Mouse (Mus musculus) lung, postnatal 0 days (tissue): ENCODE data around the gene Gm17364. TPM values are rescaled to one million over a fixed set of nuclear protein-coding genes. Genes with fewer than 3 reads are reported as not detected.

Source experiments
- ATAC-seq: fragments of 200-750 bp; cut with Nextera tagmentation; 2 replicates; pipeline ENCODE4 v1.8.0; 2017; ENCODE audit warnings: moderate library complexity
- DNase-seq: peaks from one replicate; pipeline ENCODE4 v3.0.0-alpha.2; 2016; ENCODE audit warnings: low spot score
- H3K27ac ChIP-seq: fragments of 300-500 bp; sonication (generic); 2 replicates; pipeline ENCODE4 v1.5.1; 2014; ENCODE audit warnings: antibody characterized with exemption, mild to moderate bottlenecking, low read length, mixed read lengths
- H3K27me3 ChIP-seq: fragments of 300-500 bp; sonication (generic); replicated peaks from 2 replicates; pipeline ENCODE4 v1.6.1; 2014; ENCODE audit warnings: low read length, mixed read lengths; ENCODE audit not compliant: insufficient read depth
- H3K36me3 ChIP-seq: fragments of 300-500 bp; sonication (generic); 2 replicates; pipeline ENCODE4 v1.6.1; 2014; ENCODE audit warnings: low read length, mixed read lengths; ENCODE audit not compliant: insufficient read depth
- H3K4me1 ChIP-seq: fragments of 300-500 bp; sonication (generic); 2 replicates; pipeline ENCODE4 v1.6.1; 2014; ENCODE audit warnings: antibody characterized with exemption, low read depth, low read length, mixed read lengths; ENCODE audit not compliant: insufficient read depth
- H3K4me2 ChIP-seq: fragments of 300-500 bp; sonication (generic); replicated peaks from 2 replicates; pipeline ENCODE4 v1.6.1; 2014; ENCODE audit warnings: low read depth, mild to moderate bottlenecking, low read length, moderate library complexity, mixed read lengths
- H3K4me3 ChIP-seq: fragments of 300-500 bp; sonication (generic); 2 replicates; pipeline ENCODE4 v1.5.1; 2014; ENCODE audit warnings: low read depth, low read length
- H3K9ac ChIP-seq: fragments of 300-500 bp; sonication (generic); replicated peaks from 2 replicates; pipeline ENCODE4 v1.6.1; 2014; ENCODE audit warnings: low read depth, mild to moderate bottlenecking
- H3K9me3 ChIP-seq: fragments of 300-500 bp; sonication (generic); 2 replicates; pipeline ENCODE4 v1.6.1; 2016; ENCODE audit warnings: low read length, mixed read lengths
- CTCF ChIP-seq: IDR thresholded peaks from 2 replicates; pipeline ENCODE4 v1.5.1; 2016; ENCODE audit warnings: antibody characterized with exemption, mild to moderate bottlenecking
- EP300 ChIP-seq: IDR thresholded peaks from 2 replicates; pipeline ENCODE4 v1.6.1; 2016; ENCODE audit warnings: antibody characterized with exemption, mild to moderate bottlenecking, control low read depth
- WGBS: fragments of 180-500 bp; shearing (Covaris S2); extraction: QIAGEN DNeasy Blood & Tissue Kit; methylation state at CpG from one replicate; pipeline ENCODE4 v1.1.7; 2014; 5-methylcytosine and 5-hydroxymethylcytosine counted together
- polyA plus RNA-seq: library from polyadenylated mRNA; unstranded; fragments of >200 nt; fragmentation: Nextera tagmentation; extraction: Ambion mirVana; gene quantifications from 2 replicates; pipeline ENCODE4 v1.2.1, GENCODE M21; 2015

The Gm17364 gene
- polyA plus RNA-seq, 1 experiment from 2014 or later = not detected

GRCm38 (mm10) chr13:41238035-41238804, 35.6 kb downstream of the Gm17364 start:
- H3K4me3 ChIP-seq = no peak overlapping the region
- no peaks in the 10 kb centered on the region for H3K27me3 ChIP-seq
- TF ChIP-seq CTCF (no peak), EP300 (no peak)
- DNase-seq (no peak), ATAC-seq (no peak)
- no peaks in the 10 kb centered on the region for H3K36me3 ChIP-seq
- no peak overlapping the region for H3K4me2 ChIP-seq
- H3K4me1 ChIP-seq = no peaks in the 10 kb centered on the region
- H3K9me3 ChIP-seq = no peaks in the 10 kb centered on the region
- WGBS = 64% methylated on average over 10 of the region's 10 CpGs
- no peak overlapping the region for H3K9ac ChIP-seq
- H3K27ac ChIP-seq = no peak overlapping the region

GRCm38 (mm10) chr13:41235845-41236741, 37.7 kb downstream of the Gm17364 start:
- H3K27ac ChIP-seq = no peak overlapping the region
- 44% methylated on average over 13 of the region's 13 CpGs for WGBS

GRCm38 (mm10) chr13:41235181-41235580, 38.6 kb downstream of the Gm17364 start:
- TF ChIP-seq CTCF (no peak), EP300 (no peak)
- WGBS = 79% methylated on average over 6 of the region's 6 CpGs

More at GRCm38 (mm10) chr13:41235845-41236741, 37.7 kb downstream of the Gm17364 start:
- TF ChIP-seq CTCF (no peak), EP300 (no peak)
- DNase-seq (no peak), ATAC-seq (no peak)
- H3K36me3 ChIP-seq = no peaks in the 10 kb centered on the region
- no peaks in the 10 kb centered on the region for H3K27me3 ChIP-seq
- H3K4me3 ChIP-seq = no peak overlapping the region
- no peaks in the 10 kb centered on the region for H3K4me1 ChIP-seq
- no peak overlapping the region for H3K9ac ChIP-seq
- no peaks in the 10 kb centered on the region for H3K9me3 ChIP-seq
- no peak overlapping the region for H3K4me2 ChIP-seq

GRCm38 (mm10) chr13:41233241-41233640, 40.5 kb downstream of the Gm17364 start:
- no peak overlapping the region for H3K9ac ChIP-seq
- no peaks in the 10 kb centered on the region for H3K4me1 ChIP-seq
- no peaks in the 10 kb centered on the region for H3K9me3 ChIP-seq
- H3K36me3 ChIP-seq = no peaks in the 10 kb centered on the region
- H3K27ac ChIP-seq = no peak overlapping the region
- 77% methylated on average over 7 of the region's 7 CpGs for WGBS
- TF ChIP-seq EP300 (no peak), CTCF (no peak)
- ATAC-seq (no peak), DNase-seq (no peak)
- no peaks in the 10 kb centered on the region for H3K27me3 ChIP-seq
- H3K4me3 ChIP-seq = no peak overlapping the region
- no peak overlapping the region for H3K4me2 ChIP-seq

More at GRCm38 (mm10) chr13:41235181-41235580, 38.6 kb downstream of the Gm17364 start:
- Histone ChIP-seq H3K4me2 (no peak overlapping the region), H3K4me1 (no peaks in the 10 kb centered on the region), H3K27me3 (no peaks in the 10 kb centered on the region), H3K27ac (no peak overlapping the region), H3K36me3 (no peaks in the 10 kb centered on the region), H3K4me3 (no peak overlapping the region), H3K9ac (no peak overlapping the region), H3K9me3 (no peaks in the 10 kb centered on the region)
- DNase-seq = no peak
- ATAC-seq = no peak

- Histone ChIP-seq H3K27ac (no peak overlapping the region), H3K4me2 (no peak overlapping the region), H3K36me3 (no peaks in the 10 kb centered on the region), H3K9ac (no peak overlapping the region), H3K4me3 (no peak overlapping the region), H3K4me1 (no peaks in the 10 kb centered on the region), H3K27me3 (no peaks in the 10 kb centered on the region), H3K9me3 (no peaks in the 10 kb centered on the region)
- no peak for TF ChIP-seq EP300
- TF ChIP-seq CTCF = no peak
- ATAC-seq (no peak), DNase-seq (no peak)
- 83% methylated on average over 15 of the region's 15 CpGs for WGBS
Observed at GRCm38 (mm10) chr13:41232209-41232608, 41.6 kb downstream of the Gm17364 start.

- no peak for ATAC-seq
- no peak for DNase-seq
- H3K4me2 ChIP-seq = no peak overlapping the region
- no peaks in the 10 kb centered on the region for H3K4me1 ChIP-seq
- H3K9ac ChIP-seq = no peak overlapping the region
- H3K36me3 ChIP-seq = no peaks in the 10 kb centered on the region
- H3K9me3 ChIP-seq = no peaks in the 10 kb centered on the region
- H3K27me3 ChIP-seq = no peaks in the 10 kb centered on the region
- TF ChIP-seq CTCF = no peak
- no peak for TF ChIP-seq EP300
- H3K4me3 ChIP-seq = no peak overlapping the region
- 67% methylated on average over 12 of the region's 12 CpGs for WGBS
- no peak overlapping the region for H3K27ac ChIP-seq
Observed at GRCm38 (mm10) chr13:41231389-41231983, 42.3 kb downstream of the Gm17364 start.
